Mouse (Mus musculus) thymus, postnatal 36 days (tissue): Measurements from ENCODE around the gene Synpo2l.

Experiments used
- DNase-seq, 2 experiments: peaks; one replicate each; pipeline ENCODE4 v3.0.0; 2022; ENCODE audit warnings: mixed read lengths in 2 of 2

Gene Synpo2l

DNA sequence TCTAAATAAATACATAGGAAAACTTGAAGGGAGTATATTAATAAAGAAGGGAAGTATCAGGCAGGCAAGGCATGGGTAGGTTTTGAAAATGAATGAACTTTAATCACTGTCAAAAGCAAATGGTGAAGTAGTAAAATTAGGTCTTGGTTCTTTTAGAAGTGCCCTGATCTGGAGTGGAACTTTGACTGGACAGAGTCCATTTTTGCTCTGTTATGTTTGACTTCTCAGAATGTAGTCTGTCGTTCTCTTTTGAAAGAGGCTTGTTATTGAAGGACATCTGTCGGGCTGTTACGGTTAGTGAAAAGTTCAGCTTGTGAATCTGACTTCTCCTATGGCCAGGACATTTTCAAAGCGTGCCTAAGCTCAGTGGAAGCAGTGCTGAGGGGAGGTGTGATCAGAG is 9.8 kb upstream of the Synpo2l start:
- DNase-seq, result no peak

DNA sequence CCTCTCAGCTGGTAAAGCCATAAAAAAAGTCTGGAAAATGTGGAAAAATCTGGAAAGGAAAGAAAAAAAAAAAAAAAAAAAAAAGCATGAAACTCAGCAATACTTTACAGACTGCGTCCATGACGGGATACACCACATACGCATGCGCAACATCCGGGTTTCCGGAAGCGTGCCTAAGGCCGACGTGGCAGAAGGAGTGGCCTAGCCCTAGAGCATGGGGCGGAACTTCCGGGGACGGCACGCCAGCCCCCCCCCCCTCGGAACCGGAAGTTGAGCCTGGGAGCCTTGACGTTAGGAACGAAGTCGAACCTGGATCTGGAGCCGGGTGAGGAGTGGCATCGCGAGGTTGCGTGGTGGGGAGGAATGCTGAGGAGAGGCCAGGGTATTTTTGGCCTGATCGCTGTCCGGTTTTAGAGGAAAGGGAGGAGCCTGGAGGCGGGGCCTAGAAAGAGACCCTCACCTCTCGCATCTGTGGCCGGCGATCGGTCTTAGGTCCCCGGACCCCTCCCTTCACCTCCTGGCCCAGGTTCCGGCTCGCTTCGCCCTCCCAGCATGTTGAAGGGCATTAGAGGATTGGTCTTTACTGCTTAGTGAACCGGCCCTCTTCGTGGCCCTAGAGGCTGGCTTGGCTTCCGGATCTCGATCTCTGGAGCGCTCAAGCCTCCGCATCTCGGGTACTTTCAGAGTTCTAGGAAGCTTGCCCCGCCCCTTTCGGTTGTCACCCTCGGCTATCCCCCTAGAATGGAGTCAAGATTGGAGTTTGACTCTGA is 6.1 kb upstream of the Synpo2l start, which contains the start of gene Sec24c:
TSS of gene Sec24c (plus strand) at position 245 of the 770 bp plus-strand sequence.
- peak; percentile 96 to 97 for DNase-seq

DNA sequence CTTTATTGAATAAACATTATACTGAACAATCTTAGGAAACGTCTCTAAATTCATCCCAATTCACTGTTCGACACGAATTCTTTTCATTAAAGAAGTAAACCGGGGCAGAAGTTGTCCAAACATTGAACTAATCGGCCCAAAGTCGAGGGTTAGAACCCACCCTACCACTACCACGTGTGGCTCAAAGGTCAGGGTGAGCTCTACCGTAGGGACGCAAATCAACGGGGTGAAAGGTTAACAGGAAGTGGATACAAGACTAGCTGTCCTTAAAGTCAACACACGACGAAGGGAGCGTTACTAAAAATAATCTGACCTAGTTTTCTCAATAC is 5.5 kb upstream of the Synpo2l start:
- peak; percentile 25 to 32 for DNase-seq

DNA sequence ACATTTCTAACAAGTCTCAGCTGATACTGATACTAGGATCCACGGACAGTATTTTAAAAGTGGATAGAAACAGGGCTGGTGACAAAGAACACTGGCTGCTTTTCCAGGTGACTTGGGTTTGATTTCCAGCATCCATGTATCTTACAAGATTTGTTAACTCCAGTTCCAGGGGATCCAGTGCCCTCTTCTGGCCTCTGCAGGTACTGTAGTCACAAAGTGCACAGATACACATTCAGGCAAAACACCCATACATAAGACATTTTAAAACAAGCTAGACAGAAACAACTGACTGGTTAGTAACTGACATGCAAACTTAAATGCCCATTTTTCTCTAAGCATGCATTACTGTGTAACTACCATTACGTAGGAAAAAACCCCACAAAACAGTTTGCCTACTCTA is 4.8 kb upstream of the Synpo2l start:
- DNase-seq, result peak; percentile 26 to 33

DNA sequence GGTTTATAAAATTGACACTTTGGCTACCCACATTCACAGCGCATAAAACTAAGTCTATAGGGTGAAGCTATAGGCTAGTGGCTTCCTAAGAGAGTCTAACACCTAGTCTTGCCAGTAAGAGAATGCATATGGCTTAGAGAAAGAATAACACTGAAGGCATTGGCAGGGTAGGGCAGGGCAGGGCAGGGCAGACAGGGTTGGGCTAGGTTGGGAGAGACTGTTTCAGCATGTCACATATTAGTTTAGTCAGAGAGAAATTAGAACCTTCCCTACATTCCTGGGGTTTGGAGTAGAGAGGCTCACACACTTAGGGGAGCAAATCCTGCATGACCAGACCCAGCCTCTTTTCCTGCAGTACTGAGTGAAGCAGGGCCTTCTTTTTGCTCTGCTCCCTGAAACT is 685 bp downstream of the Synpo2l start:
- no peak for DNase-seq

DNA sequence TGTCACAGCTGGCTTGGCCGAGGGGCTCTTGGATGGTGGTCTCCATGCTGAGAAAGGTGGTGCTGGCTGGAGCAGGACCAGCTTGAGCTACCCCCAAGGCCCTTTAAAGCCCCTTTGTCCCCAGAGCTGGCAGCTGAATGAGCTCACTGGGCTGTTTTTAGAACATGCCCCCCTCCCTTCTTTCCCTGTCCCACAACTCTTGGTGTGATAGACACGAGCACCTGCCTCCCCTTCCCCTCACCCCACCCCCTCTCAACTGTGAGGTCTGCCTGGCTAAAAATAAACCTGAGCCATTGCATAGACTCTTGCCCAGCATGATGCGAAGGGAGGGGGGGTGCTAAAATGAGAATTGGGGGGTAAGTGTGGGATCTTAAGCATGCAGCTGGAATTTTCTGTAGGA is 3.7 kb downstream of the Synpo2l start:
- no peak for DNase-seq

DNA sequence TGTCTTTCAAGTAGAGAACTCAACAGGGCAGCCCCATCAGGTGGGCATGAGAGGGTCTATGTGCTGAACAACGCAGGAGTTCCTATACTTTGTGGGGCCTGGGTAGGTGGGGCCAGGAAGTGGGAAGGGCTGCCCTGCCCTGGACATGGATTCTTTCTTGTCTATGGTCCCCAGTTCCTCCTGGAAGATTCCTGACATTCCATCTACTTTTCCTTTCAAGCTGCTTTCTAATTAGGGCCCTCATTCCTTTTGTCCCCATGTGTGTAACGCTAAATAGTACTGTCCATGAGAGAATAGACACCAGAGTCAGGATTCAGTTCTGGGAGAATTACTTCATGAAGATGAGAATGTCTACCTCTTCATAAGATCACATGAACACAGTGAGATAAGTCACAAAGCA is 4.6 kb downstream of the Synpo2l start:
- DNase-seq, result no peak

DNA sequence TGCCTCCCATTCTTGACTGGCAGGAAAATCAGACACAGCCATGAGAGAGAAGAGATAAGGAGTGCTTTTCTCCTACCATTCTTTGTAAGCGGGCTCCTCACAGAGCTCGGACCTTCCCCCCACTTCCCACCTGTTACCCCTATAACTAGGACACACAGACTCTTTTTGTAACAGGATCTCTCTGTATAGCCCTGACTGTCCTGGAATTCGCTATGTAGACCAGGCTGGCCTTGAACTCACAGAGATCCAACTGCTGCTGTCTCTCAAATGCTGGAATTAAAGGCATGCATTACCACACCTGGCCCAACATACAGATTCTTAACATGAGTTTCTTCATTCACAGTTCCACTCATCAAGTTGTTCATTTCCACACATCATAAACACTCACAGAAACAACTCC is 5.4 kb downstream of the Synpo2l start:
- DNase-seq, result no peak

DNA sequence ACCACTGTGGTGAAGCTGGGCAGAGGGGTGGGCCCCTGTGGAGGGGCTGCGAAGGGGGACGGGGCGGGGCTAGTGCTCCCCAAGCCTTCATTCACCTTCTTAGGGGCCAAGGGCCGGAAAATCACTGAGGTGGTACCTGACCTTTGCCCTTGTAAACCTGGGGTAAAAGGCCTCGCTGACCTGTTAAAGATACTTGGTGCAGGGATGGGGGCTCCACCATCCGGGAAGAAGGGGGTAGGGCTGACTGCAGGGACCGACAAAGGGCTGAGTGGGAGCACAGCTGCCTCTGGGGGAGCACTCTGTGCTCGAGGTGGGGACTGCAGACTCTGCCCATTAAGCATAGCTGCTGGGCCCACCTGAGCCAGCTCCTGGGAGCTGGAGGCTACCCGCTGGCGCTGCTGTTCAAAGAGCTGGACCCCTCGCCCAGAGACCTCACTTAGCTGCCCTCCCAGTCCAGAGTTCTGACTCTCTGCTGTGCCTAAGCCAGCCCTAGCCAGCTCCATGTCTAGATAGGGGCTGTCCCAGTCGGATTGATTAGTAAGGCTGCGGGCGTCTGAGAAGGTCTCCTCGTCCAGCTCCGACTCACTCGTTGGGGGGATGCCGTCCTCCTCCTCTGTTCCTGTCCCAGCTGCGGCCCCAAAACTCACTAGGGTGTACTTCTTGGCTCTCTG is 6.4 kb downstream of the Synpo2l start:
- peak in 1 of 2 experiments; percentile 31 for DNase-seq

DNA sequence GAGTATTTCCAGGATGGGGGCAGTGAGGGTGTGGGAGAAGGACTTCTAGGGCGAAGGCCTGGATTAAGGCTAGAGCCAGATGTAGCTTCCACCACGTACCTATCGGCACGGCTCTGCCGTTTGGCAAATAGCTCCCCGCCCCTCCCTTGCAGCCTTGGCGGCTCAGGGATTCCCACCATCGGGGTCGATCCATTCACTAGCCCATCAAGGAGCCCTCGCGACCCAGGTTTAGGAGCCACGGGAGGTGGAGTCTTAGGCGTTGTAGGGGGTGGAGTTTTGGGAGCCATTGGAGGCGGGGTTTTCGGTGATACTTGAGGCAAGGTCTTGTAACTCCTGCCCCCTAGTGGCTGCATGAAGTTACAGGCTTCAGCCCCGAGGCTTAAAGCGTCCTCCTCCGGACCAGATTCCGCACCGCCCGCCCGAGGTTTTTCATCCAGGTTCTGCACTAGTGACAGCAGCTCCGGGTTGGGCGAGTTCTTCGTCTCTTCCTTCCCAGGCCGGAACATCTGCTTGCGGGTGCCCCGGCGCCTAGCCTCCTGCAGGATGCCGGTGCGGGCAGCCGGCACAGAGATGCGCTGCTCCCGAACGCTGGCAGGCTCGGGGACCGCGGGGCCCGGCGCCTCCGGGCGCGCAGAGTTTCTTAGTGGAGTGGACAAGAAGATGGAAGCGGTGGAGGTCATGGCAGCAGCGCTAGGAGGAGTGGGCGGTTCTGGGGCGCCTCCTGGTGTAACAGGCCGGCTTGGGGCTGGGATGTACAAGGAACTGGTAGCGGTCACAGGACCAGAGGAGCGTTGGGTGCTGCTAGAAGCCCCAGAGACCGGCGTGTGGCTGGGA is 7.1 kb downstream of the Synpo2l start:
- DNase-seq, result peak; percentile 89

DNA sequence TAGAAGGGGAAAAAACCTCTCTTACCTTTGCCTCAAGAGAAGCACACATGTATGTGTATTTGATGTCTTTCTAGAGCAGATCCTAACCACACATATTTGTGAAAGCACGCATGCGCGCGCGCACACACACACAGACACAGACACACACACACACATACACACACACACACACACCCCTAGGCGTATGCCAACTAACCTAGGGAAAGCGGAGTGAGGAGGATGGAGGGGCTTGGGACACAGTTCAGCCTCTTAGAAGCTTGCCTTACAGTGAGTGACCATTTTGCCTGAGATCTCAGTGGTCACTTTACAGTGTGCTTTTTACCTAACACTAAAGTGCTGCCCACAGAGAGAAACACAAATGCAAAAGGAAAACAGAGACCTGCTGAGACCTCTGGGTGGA is 8.5 kb downstream of the Synpo2l start:
- DNase-seq, result no peak

DNA sequence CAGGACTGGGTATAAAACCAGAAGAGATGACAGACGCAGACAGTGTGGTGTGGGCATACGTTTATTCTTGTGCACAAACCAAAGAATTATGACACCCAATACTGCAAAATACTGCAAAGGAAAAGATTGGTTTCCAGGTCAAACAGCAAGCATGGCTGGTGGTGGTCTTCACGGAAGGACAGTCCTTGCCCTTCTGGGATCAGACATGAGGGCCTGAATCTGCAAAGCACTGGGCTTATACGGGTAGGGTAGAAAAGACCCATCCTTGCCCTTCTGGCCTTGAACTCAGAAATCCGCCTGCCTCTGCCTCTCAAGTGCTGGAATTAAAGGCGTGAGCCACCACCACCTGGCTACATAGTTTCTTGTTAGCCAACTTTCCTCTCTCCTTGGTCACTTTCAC is 9.3 kb downstream of the Synpo2l start:
- no peak for DNase-seq

DNA sequence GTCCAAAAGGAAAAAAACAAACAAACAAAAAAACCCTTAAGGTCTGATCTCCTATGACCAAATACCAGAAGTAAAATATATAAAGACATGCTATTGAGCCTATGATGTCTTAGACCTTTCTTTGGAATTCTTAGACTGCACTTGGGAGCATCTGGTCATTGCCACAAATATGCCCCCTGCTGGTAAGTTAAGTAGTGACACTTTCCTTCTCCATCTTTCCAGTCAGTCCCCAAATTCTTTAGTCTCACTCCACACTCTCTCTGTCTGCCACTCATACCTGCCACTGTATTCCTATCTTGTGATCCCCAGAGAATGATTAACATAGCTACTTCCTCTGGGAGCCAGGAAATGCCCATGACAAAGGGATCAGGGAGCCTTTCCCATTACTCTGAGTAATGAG is 9.8 kb downstream of the Synpo2l start:
- DNase-seq, result no peak

DNA sequence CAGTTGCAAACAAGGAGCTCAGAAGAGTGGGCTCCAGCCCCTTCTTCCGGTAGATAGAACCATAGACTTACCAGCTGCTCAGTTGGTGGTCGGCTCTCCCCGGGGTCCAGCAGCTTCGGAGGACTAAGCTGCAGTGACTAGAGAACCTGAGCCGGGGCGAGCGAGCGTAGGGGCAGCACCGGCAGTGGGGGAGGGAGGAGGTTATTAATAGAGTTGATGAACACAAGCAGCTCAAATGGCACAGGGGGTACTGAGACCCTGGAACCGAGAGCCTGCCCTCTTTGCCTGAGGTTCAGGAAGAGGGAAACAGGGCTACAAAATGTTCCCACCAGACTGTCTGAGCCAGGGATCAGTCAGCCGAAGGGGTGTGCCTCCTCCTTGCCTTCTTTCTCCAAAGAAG is 11.8 kb downstream of the Synpo2l start, which contains the start of gene Myoz1:
TSS of gene Myoz1 (minus strand) at position 180 of the 400 bp plus-strand sequence.
- no peak for DNase-seq

DNA sequence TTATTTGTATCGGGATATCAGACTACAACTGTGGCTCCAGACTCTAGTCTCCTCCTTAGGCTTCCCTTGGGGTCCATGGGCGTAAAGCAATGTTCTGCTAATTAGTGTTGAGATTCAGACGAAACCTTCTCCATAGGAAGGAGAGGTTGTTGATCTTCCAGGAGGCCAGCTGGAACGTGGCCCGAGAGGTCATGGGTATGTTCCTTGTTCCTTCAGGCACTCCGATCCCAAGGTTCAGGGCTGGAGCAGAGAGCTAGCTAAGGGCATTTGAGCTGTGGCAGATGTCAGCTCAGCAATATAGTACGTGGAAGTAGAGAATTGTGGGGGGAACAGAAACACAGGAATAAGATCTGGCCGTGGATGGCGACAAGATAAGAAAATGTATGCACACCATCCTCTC is 12.4 kb downstream of the Synpo2l start:
- DNase-seq, result no peak

DNA sequence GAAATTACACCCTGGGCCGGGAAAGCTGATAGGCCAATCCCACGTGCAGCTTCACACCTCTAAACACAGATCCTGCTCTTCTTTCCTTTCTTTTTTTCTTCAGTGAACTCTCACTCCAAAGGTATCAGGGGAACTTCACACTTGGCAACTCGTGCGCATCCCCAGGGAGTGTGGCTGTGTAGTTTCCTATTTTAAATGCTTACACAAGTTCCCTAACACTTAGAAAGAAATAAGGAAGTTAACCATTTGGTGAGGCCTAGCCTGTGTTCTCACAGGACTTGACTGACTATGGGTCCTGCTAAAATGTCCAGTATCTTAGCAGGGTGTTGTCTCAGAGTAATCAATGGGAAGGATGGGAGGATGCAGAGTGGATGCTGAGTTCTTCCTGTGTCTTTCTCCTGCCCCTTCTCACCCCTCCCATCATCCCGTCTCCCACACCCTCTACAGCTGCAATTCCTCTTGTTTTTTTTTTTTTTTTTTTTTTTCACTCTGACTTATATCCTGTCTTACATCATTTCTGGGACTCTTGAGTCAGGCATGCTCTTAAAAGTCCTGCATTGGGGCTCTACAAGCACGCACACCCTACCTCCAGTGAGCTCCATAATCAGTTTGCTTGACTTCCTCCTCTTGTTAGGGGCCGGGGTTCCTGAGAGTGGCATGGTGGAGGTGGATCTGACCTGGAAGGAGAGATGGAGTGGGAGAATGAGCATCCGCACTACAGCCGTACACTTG is 13.3 kb downstream of the Synpo2l start:
- DNase-seq, result no peak

DNA sequence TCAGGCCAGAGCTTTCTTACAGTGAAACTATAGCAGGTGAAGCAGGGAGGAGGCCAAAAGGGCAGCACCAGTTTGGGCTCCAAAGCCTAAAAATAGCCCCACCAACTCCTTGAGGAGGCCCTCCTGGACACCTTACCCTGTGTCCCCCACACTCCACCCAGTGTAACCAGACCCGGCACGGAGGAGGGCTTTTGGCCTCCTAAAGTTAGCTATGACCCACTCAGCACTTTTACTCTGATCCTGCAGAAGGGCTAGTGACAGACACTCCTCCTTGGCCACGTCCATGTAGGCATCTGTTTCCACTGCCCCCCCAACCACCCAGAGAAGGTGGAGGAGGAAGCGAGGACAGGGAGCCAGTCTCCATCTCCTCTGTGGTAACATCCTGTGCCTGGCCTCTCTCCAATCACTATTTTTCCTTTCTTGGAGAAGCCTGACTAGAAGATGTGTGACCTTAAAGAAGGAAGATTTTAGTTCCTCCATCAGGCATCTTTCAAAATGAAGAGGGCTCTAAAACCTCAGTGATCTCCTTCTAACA is 16.4 kb downstream of the Synpo2l start:
- DNase-seq, result no peak

DNA sequence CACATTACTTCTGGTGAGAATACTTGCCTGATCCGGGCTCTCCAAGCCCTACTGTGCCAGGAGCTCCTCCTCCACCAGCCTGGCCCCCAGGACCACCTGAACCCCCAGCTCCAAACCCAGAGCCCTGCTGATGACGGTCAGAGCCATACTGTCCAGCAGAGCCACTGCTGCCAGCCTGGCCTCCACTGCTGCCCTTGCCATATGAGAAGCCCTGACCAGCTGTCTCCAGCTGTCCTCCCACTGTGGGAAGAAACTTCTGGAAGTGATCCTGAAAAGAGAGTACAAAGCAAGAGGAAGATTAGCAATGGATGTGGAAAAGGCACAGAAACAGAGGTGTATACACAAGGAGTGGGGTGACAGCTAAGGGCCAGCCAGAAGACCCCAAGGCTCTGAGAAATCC is 17.2 kb downstream of the Synpo2l start:
- no peak for DNase-seq

DNA sequence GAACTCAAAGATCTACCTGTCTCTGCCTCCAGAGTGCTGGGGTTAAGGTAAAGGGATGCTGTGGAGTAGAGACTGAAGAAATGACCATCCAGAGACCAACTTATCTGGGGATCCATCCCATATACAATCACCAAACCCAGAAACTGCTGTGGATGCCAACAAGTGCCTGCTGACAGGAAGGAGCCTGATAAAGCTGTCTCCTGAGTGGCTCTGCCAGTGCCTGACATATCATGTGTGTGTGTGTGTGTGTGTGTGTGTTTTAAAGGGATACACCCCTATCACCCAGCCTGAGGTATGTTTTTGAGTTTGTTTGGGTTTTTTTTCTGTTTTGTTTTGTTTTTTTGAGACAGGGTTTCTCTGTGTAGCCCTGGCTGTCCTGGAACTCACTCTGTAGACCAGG is 21.8 kb downstream of the Synpo2l start:
- DNase-seq, result no peak

DNA sequence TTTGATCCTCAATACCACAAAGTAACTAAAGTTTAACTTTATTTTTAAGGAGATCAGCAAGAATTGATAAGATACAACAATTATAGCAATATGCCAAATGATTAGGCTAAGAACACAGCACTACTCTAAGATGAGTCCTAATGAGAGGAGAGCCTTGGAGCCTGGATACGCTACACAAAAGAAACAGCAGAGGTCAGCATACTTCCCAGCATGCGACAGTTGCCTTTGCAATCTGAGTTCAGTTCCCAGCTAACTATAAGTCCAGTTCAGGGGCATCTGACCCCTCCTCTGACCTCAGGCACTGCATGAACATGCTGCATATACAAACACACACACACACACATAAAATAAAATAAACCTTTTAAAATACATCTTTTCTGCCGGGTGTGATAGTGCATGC is 22.6 kb downstream of the Synpo2l start:
- no peak for DNase-seq

DNA sequence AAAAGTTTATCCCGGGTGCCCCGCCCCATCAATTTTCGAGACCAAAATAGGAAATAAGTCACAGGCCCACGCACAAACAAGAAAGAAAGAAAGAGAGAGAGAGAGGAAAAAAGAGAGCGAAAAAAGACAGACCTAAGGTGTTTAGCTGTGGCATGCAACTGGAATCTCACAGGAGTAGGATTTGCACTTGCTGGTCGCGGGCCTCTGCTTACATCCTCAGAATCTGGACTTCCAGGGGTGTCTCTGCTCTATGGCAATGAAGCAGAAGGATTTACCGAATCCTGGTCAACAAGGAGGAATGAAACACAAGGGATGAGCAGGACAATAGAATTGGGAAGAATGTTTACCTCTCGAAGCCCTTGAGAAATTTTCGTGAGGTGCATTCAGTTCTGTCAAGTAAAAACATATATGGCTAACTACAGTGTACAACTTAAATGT is 26.7 kb downstream of the Synpo2l start:
- DNase-seq, result no peak

DNA sequence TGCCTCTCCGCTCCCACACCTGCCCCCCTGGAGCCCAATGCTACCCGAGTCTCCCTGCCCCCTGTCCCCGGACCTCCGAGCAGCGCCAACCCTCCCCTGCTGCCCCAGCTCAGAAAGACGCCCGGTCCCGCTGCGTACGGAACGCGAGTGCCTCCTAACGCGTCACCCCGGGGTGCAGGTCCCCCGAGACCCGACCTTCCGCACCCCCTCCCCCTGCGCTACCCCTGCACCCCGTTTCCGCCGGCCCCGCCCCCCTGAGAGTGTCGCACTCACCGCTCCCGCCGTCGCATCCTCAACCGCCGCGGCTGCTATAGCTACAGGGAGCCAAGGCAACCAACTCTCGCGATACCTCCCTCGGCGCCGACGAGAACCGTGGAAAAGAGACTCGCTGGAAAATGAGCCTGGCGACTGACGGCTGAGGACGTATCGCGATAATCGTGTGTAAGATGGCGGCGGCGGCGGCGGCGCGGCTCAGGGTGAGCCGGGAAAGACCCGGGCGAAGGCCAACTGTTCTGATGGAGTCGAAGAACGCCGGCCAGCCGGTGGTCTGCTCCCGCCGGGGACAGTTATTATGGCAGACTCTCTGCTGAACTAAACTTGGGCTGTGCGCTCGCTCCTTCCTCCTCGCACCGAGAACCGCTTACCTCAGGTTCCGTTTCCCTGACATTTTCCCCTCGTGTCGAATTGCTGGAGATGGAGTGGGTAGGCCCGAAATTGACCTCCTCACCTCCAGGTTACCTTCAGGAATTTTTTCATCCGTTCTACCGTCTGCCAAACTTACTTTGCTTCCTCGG is 27.3 kb downstream of the Synpo2l start, which contains the start of gene Usp54:
TSS of gene Usp54 (minus strand) at position 420 of the 794 bp plus-strand sequence.
- peak; percentile 99 to 100 for DNase-seq
